Mouse (Mus musculus) heart, postnatal 36 days (tissue): ENCODE measurements around the gene Med21. TPM values are rescaled to one million over a fixed set of nuclear protein-coding genes. Genes with fewer than 3 reads are reported as not detected.

Source experiments
- DNase-seq, 2 experiments: peaks; one replicate each; pipeline ENCODE4 v3.0.0; 2021 to 2022
- intact Hi-C: fragments of 180-260 bp; cut with DNase I; formaldehyde crosslinking; loops from one replicate; pipeline ENCODE4 v1.15.1; 2025
- total RNA-seq, 2 experiments: library from RNA; stranded (reverse); gene quantifications; 2 replicates each; pipeline ENCODE4 v1.2.3; 2021

Gene Med21
- 10 to 100 TPM; 46.6 to 48.5 TPM for total RNA-seq

DNA sequence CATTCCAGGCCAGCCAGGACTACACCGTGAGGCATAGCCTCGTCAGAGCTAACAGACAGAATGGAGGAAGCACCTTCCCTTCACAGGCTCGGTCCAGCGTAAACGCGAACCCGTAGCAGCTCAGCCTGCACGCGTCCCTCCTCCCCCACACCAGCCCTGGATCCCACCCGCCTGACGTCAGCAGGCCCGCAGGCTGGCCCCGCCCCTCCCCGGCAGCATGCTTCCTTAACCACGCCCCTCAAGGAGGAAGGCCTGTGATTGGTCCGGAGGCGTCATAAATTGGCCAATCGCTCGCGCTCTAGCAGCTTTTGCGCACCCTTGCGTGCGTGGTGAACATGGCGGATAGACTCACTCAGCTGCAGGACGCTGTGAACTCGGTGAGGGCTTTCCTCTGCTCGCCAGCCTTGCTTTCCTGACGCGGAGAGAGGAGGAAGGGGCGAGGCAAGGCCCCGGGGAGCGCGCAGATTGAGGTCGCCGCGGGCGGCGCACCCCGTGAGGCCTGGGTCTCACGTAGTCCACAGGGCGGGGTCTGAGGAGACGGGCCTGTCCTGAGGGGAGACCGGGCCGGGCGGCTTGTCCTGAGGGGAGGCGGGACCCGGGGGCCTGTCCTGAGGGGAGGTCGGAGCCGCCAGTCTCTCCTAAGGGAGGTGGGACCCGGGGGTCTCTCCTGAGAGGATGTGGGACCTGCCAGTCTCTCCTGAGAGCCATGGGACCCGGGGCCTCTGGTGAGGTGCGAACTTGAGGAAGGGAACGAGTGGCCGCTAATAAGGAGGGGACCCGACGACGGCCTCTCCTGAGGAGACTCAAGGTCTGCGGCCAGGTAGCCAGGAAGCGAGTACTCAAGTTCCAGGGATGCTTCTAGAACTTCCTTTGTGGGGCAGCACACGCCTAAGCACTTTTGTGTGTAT is at the start of gene Med21, which contains the start of gene Tm7sf3:
TSS of gene Med21 (plus strand) at position 272 of the 908 bp plus-strand sequence.
TSS of gene Tm7sf3 (minus strand) at position 549 of the 908 bp plus-strand sequence.
- DNase-seq, result peak; percentile 96 to 97
- intact Hi-C loops, result loop anchor here (5.0 kb wide), 2 partner anchors 80 to 140 kb away; partner anchors contain the start of genes Itpr2 and Stk38l

DNA sequence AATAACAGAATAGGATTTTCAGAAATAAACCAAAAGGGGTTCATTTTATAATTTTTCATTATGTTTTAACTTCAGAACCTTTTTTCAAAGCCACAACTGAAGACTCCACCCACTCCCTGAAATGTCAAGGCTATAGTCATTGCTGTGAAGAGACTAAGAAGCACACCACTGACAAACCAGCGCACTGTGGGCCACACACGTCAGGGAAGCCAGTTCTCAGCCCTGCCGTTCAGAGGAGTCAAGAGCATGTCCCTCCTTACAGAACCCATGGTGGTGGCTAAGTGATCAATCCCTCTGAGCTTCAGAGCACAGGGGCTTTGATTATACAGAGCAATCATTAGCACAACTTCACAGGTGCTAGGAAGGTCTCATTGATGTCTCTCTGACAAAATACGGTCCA is 39.7 kb upstream of the Med21 start:
- no peak for DNase-seq
- intact Hi-C loops, result no loop called here

DNA sequence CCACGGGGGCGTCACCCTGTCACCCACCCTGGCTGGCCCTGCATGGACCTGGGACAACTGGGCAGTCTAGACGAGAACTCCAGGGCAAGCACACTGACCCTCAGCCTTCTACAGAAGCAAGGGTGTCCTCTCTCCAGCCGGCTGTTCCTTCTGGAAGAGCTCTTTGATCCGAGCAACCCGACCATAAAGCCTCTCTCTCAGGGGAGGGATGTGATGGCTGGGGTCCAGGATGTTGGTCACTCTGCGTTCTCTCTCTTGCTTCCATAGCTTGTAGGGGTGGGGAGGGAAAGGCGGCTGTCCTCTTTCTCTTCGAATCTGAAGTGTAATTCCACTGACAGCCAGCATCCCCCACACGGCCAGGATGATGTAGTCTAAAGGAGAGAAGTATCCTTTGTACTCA is 38.7 kb upstream of the Med21 start:
- intact Hi-C loops, result no loop called here
- no peak for DNase-seq

GRCm38 (mm10) chr6:146611385-146611784 is 31.0 kb upstream of the Med21 start:
- intact Hi-C loops, result no loop called here
- no peak for DNase-seq

DNA sequence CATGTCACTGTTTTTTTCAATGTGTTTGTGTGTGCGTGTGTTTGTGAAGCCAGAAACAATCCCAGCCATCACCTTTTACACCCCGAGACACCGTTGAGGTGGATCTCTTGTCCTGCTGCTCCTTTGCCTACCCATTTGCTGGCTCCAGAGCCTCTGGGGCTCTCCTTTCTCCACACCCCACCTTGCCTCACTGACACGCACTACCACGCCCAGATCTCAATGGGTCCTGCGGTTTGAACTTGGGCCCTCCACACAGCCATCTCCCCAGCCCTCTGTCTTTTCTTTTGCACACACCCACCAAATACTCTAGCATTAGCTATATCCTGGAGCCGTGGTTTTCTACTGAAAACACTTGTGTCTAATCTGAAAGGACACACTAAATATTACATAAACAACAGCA is 30.4 kb upstream of the Med21 start:
- DNase-seq, result no peak
- intact Hi-C loops, result no loop called here

GRCm38 (mm10) chr6:146612736-146613135 is 29.6 kb upstream of the Med21 start:
- DNase-seq, result no peak

DNA sequence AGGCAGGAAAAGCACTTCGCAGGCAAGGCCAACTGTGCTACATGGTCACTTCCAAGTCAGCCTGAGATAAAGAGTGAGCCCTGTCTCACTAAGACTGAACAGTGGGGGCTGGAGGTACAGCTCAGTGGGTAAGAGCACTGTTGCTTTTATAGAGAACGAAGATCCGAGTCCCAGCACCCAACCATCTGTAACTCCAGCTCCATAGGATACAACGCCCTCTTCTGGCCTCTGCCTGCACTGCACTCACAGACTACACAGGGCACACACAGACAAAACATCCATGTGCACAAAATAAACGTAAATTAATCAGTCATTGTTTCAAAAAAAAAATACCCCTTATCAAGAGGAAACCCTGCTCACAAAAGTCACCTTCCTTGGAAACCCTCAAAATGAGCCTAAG is 28.4 kb upstream of the Med21 start:
- intact Hi-C loops, result no loop called here
- no peak for DNase-seq

More at GRCm38 (mm10) chr6:146612736-146613135, 29.6 kb upstream of the Med21 start:
- intact Hi-C loops, result no loop called here

DNA sequence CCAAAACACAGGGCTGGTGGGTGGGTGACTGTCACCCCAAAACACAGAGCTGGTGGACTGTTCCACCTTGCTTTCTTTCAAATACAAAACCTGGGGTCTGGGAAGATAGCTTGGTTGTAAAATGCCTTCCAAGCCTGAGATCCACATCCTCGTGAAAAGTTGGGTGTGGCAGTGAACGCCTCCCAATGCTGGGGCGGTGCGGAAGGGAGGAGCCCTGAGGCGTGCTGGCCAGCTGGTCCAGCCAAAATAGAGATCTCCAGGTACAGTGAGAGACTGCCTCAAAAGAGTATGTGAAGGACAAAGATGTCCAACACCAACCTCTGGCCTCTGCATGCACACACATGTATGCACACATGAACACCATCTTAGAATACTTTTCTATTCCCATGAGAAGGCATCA is 27.8 kb upstream of the Med21 start:
- DNase-seq, result no peak
- intact Hi-C loops, result no loop called here

- intact Hi-C loops, result no loop called here
These were observed 26.5 kb upstream of the Med21 start for GRCm38 (mm10) chr6:146615891-146616290.

GRCm38 (mm10) chr6:146616670-146617069 is 25.7 kb upstream of the Med21 start:
- intact Hi-C loops, result no loop called here
- DNase-seq, result no peak

More at GRCm38 (mm10) chr6:146615891-146616290, 26.5 kb upstream of the Med21 start:
- DNase-seq, result no peak

DNA sequence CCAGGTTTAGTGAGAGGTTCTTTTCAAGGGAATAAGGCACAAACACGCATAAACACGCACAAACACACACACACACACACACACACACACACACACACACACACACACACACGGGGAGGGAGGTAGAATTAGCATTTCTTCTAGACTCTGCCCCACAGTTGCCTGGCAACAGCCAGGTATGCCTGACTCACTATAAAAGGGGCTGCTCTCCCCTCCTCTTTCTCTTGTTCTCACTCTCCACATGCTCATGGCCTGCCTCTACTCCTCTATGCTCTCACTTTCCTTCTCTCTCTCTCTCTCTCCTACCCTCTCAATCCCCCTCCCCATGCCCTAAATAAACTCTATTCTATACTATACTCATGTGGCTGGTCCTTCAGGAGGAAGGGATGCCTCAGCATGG is 14.2 kb upstream of the Med21 start:
- intact Hi-C loops, result no loop called here
- DNase-seq, result no peak

DNA sequence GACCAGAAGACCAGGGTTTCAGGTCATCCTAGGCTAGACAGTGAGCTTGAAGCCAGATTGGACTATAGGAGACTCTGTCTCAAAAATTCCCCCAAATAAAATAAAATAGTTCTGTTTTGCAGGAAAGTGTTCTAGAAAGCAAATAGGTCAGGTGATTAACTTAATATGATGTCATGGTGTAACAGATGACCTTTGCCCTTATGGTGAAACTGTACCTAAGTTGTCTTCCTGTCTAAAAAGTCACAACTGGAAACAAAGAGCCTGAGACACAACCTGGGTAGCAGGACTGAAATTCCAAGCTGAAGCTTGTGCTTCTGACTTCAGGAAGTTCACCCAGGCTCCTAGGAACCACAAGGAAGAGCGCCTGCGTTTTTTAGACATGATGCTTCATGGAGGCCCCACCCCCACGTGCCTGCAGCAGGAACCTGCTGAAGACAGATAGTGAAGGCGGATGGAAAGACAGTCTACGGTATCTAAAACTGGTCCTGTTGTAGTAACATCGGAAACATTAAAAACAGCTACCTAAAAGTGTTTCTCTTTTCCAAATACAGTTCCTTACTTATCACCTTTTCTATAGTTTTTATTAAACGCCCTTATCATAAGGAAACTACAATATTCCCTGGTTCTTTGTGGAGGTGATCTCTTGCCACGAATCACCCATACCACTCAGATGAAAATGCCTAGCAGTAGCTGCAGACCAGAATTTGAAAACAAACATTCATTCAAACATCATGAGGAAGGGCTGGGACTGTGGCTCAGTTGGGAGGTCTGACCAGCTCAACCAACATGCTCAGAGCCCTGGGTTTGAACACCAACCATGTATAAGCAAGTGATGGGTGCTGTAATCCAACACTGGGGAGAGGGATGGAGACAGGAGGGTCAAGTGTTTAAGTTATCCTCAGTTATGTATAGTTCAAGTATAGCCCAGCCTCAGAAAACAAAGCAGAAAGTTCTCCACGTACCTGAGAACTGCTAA is 12.3 kb upstream of the Med21 start:
- intact Hi-C loops, result loop anchor here (10.0 kb wide), 1 partner anchor 775 kb away; no protein-coding TSS in a partner anchor
- DNase-seq, result no peak

DNA sequence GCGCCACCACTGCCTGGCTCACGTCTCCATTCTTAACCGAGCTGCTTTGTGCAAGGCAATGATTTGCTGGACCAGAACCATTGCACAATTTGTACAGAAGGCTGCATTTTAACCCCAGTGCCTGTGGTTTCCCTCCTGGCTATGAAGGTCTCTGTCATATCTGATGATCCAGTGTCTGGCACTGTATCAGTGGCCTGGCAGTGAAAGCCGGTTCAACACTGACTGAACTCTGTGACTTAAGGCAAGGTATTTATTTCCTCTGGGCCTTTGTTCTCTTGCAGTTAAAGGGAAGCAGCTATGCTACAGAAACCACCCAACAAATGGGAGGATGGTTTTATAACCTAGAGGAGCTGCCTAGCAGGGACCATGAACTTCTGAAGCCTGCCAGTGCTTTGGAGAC is 11.4 kb upstream of the Med21 start:
- no peak for DNase-seq
- intact Hi-C loops, result loop anchor here (10.0 kb wide), 1 partner anchor 776 kb away; no protein-coding TSS in a partner anchor

GRCm38 (mm10) chr6:146631847-146632246 is 10.5 kb upstream of the Med21 start:
- no peak for DNase-seq
- intact Hi-C loops, result loop anchor here (10.0 kb wide), 1 partner anchor 777 kb away; no protein-coding TSS in a partner anchor

GRCm38 (mm10) chr6:146632403-146632802 is 9.9 kb upstream of the Med21 start:
- intact Hi-C loops, result loop anchor here (10.0 kb wide), 1 partner anchor 778 kb away; no protein-coding TSS in a partner anchor
- DNase-seq, result no peak

- intact Hi-C loops, result loop anchor here (10.0 kb wide), 1 partner anchor 778 kb away; no protein-coding TSS in a partner anchor
These were observed 9.2 kb upstream of the Med21 start for GRCm38 (mm10) chr6:146633097-146633496.

DNA sequence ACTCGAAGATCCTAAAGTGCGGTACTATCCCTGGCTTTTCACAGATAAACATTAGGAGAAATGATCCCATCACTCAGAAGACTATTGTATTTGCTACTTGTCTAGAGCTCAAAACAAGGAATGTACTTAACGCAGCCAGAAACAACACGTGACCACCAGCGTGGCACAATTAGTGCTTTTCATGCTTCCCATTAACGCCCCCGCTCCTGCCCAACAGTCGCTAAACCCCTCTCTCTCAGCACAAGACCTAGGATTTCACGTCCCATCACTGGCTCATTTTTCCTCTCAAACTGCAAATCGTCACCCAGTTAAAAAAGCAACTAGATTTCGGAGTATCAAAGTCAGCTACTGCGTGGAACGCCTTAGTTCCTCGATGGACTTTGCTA is 8.7 kb upstream of the Med21 start:
- intact Hi-C loops, result loop anchor here (2.0 to 10.0 kb wide), 2 partner anchors 55 to 779 kb away; no protein-coding TSS in a partner anchor
- peak in 1 of 2 experiments; percentile 34 for DNase-seq

More at GRCm38 (mm10) chr6:146633097-146633496, 9.2 kb upstream of the Med21 start:
- no peak for DNase-seq

GRCm38 (mm10) chr6:146634015-146634722 is 8.2 kb upstream of the Med21 start:
- intact Hi-C loops, result loop anchor here (2.0 to 10.0 kb wide), 2 partner anchors 55 to 779 kb away; no protein-coding TSS in a partner anchor
- peak; percentile 76 to 82 for DNase-seq

DNA sequence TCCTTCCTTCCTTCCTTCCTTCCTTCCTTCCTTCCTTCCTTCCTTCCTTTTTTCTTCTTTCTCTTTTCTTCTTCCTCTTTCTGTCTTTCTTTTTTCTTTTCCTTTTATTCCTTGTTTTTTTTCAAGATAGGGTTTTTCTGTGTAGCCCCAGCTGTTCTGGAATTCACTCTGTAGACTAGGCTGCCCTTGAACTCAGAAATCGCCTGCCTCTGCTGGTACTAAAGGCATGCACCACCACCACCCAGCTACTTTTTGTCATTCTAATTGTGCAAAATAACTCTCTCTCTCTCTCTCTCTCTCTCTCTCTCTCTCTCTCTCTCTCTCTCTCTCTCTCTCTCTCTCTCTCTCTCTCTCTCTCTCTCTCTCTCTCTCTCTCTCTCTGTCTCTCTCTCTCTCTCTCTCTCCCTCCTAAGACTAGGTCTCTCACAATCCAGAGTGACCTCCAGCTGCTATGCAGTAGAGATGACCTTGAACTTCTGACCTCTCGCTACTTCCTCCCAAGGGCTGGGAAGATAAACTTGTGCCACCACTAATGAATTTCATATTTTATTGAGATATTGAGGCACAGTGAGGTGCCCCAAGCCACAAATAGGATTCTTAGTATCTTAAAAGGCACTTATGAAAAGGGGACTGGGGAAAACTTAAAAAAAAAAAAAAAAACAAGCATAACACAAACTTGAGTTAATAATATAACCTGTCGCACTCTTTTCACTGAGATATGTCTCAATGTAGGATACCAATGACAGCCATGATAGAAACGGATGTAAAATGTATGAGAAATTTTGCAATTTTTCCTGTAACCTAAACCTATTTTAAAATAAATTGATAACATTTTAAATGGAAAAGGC is 7.4 kb upstream of the Med21 start:
- intact Hi-C loops, result loop anchor here (2.0 to 10.0 kb wide), 2 partner anchors 56 to 780 kb away; no protein-coding TSS in a partner anchor
- DNase-seq, result no peak
